In the genomic region with DNA sequence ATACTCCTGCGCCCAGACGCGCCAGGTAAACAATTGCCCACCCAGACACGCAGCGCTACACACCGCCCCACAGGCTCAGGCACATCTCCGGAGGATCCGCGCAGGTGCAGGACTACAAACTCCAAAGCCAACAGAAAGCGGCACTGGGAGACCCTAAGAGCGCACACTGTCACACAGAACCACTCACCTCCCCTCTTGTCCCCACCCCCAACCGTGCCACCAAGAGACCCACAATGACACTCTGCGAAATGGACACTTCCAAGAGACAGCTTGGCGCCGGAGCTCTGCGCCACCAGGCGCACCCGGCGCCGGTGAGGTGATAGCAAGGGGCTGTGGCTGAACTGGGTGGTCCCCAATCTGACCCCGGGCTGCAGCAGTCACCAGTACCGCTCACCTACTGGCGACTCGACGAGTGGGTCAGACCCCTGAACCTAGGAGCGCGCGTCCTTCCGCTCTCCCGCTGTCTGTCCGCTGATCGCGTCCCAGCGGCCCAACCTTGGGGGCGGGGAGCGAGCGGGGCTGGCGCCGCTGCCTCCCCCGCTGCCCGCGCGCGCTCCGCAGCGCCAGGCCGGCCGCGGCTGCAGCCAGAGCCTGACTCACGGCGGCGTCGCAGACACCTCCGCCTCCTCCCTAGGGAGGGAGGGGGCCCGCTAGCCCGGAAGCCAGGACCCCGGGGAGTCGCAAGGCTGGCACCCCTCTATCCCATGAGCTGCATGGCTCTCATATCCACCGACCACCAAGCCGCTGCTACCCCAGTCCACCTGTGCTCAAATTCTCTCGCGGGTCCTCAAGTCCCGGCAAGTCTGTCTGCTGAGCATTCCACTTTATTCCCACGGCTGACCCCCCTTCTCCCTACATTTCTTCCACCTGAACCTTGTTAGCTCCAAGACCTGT, we compare ENCODE assay signal across 9 mouse cellular contexts. TPM values are rescaled to one million over a fixed set of nuclear protein-coding genes. Genes with fewer than 3 reads are reported as not detected.
A peak's percentile ranks its signal among the peaks of the same experiment; 100 is the strongest.
DNase-seq lines count a peak whose midpoint lies in the region; ATAC-seq and TF ChIP-seq lines count a peak whose summit lies in the region.
"Had no signal": no experiment of that assay in that cellular context is flagged by ENCODE, and none has a peak within 500 bp of the region (broad histone marks: within the 10 kb centered on the region; RNA-seq: fewer than 3 reads in every experiment).

No protein-coding gene starts in this region.

- no peaks in the 10 kb centered on the region for H3K9me3 ChIP-seq in ES-Bruce4 (replicated peaks; ENCODE audit: control insufficient read depth, insufficient read depth, low read length, poor library complexity, severe bottlenecking)
- H3K9me3 ChIP-seq in liver, embryonic 15.5 days (replicated peaks): no peaks in the 10 kb centered on the region

- intact Hi-C loops in gastrocnemius, postnatal 14 days (cut with DNase I; ENCODE audit: low total_unique reads): no loop called here

- TF ChIP-seq EP300 in ES-Bruce4 (IDR thresholded peaks at IDR 0.05; ENCODE audit: insufficient read depth, low read depth, low read length): no peak

- H3K36me3 ChIP-seq in ES-Bruce4 (ENCODE audit: control insufficient read depth, insufficient read depth, low read length, poor library complexity, severe bottlenecking): peaks cover 7% of the 10 kb centered on the region; the same call in 1 of the 2 replicates
- peaks cover 27% of the 10 kb centered on the region for H3K36me3 ChIP-seq in liver, embryonic 15.5 days (replicated peaks)

- TF ChIP-seq CTCF in ES-Bruce4 (IDR thresholded peaks at IDR 0.05; ENCODE audit: low read depth, low read length): no peak

- no peak overlapping the region for H3K27ac ChIP-seq in ES-Bruce4 (ENCODE audit: insufficient read depth, low read length)
- H3K27ac ChIP-seq in liver, embryonic 15.5 days (replicated peaks): no peak overlapping the region

- 3% methylated on average over 63 of the region's 64 CpGs for WGBS in liver, embryonic 15.5 days (ENCODE audit: insufficient replicate concordance)

- no peak for TF ChIP-seq POLR2A in ES-Bruce4 (IDR thresholded peaks at IDR 0.05; ENCODE audit: insufficient read depth, low read length)

- H3K4me3 ChIP-seq in ES-Bruce4 (ENCODE audit: low read depth, low read length): peak overlapping the region; percentile 65
- H3K4me3 ChIP-seq in liver, embryonic 15.5 days (replicated peaks): peak overlapping the region; percentile 50

- DNase-seq in gastrocnemius, postnatal 14 days: peak; percentile 20
- DNase-seq in gastrocnemius, postnatal 25 days: no peak
- DNase-seq in cerebellum, postnatal 25 days: peak; percentile 76 to 84
- peak; percentile 34 for DNase-seq in heart, postnatal 4 days
- DNase-seq in urinary bladder, postnatal 10 days (ENCODE audit: low spot score): no peak

- peak overlapping the region; percentile 38 for H3K9ac ChIP-seq in ES-Bruce4 (ENCODE audit: low read depth, poor library complexity, severe bottlenecking)
- no peak overlapping the region; the same call in 1 of the 2 replicates for H3K9ac ChIP-seq in liver, embryonic 15.5 days

- peak overlapping the region; percentile 71 for H3K4me2 ChIP-seq in liver, embryonic 15.5 days

- peaks cover 4% of the 10 kb centered on the region for H3K4me1 ChIP-seq in ES-Bruce4 (ENCODE audit: control insufficient read depth, insufficient read depth, low read length)
- H3K4me1 ChIP-seq in liver, embryonic 15.5 days (replicated peaks): peaks cover 44% of the 10 kb centered on the region

- ATAC-seq in liver, embryonic 15.5 days (ENCODE audit: insufficient read depth): no peak
- ATAC-seq in neutrophil, adult 5-6 weeks (ENCODE audit: extremely low read depth, insufficient number of reproducible peaks, low FRiP score, poor library complexity, severe bottlenecking): 0 out of 2 replicates have a peak, but pooled peaks have one; percentile 8

- H3K27me3 ChIP-seq in ES-Bruce4 (ENCODE audit: control insufficient read depth, insufficient read depth, low read length, poor library complexity, severe bottlenecking): no peaks in the 10 kb centered on the region
- peaks cover 67% of the 10 kb centered on the region for H3K27me3 ChIP-seq in liver, embryonic 15.5 days

RNA-seq across cellular contexts. Expression of a gene that starts 1.5 kb away (rescaled TPM):
- 1 to 10 TPM; 6.7 to 8.4 TPM for total RNA-seq in gastrocnemius, postnatal 14 days (2021)
- total RNA-seq in gastrocnemius, postnatal 25 days (2021): 1 to 10 TPM; 3.3 to 4.2 TPM
- polyA plus RNA-seq in ES-Bruce4 (2011; ENCODE audit: insufficient read depth, insufficient read length, low read depth, missing spikeins): 0.90 TPM in 1 of 2 replicates, not detected in the other
- 1 to 10 TPM; 2.0 TPM for total RNA-seq in heart, postnatal 4 days (2021)
- 1.9 and 2.1 TPM in 2 replicates for polyA plus RNA-seq in liver, embryonic 15.5 days (2015; fragmentation: Nextera tagmentation; extraction: Ambion mirVana)
- total RNA-seq in neutrophil, adult 5-6 weeks (2017): 0.81 and 0.86 TPM in 2 replicates
- total RNA-seq: MEL had no signal

RNA-seq across cellular contexts. Expression of a gene that starts 10.5 kb away (rescaled TPM):
- total RNA-seq in gastrocnemius, postnatal 14 days (2021): 1 to 10 TPM; 1.0 to 4.1 TPM
- 1 to 10 TPM; 4.0 to 5.6 TPM for total RNA-seq in gastrocnemius, postnatal 25 days (2021)
- not detected in 2 replicates for polyA plus RNA-seq in ES-Bruce4 (2011; ENCODE audit: insufficient read depth, insufficient read length, low read depth, missing spikeins)
- total RNA-seq in heart, postnatal 4 days (2021): 1 to 10 TPM in 1 of 2 experiments, under 1 TPM in 1; 0.43 to 1.7 TPM
- 0.54 and 0.78 TPM in 2 replicates for polyA plus RNA-seq in liver, embryonic 15.5 days (2015; fragmentation: Nextera tagmentation; extraction: Ambion mirVana)
- 494 and 495 TPM in 2 replicates for total RNA-seq in neutrophil, adult 5-6 weeks (2017)

RNA-seq across cellular contexts. Expression of a gene that starts 15.8 kb away (rescaled TPM):
- 100 to 1,000 TPM; 268 to 284 TPM for total RNA-seq in gastrocnemius, postnatal 14 days (2021)
- total RNA-seq in gastrocnemius, postnatal 25 days (2021): 100 to 1,000 TPM; 317 to 434 TPM
- polyA plus RNA-seq in ES-Bruce4 (2011; ENCODE audit: insufficient read depth, insufficient read length, low read depth, missing spikeins): 248 and 256 TPM in 2 replicates
- total RNA-seq in heart, postnatal 4 days (2021): 100 to 1,000 TPM; 344 to 370 TPM
- polyA plus RNA-seq in liver, embryonic 15.5 days (2015; fragmentation: Nextera tagmentation; extraction: Ambion mirVana): 377 and 446 TPM in 2 replicates
- 408 and 447 TPM in 2 replicates for total RNA-seq in neutrophil, adult 5-6 weeks (2017)

Comparison
In these comparisons a context has a peak if more than half of its experiments do, and no peak if none do; other contexts are left out.
1. DNase-seq: peak in gastrocnemius, postnatal 14 days (single experiment), cerebellum, postnatal 25 days (2 of 2) and heart, postnatal 4 days (single experiment); none in gastrocnemius, postnatal 25 days (single experiment) and urinary bladder, postnatal 10 days (single experiment).
2. RNA of a gene that starts 10.5 kb away (total RNA-seq): 494 to 495 TPM in neutrophil, adult 5-6 weeks; 4.0 to 5.6 TPM in gastrocnemius, postnatal 25 days, 1.0 to 4.1 TPM in gastrocnemius, postnatal 14 days and 0.43 to 1.7 TPM in heart, postnatal 4 days; every median in the first group is over 10 times any median in the second.